ENCODE assay signal across 12 mouse cellular contexts in genomic region chr17:3336887-3337524, GRCm38 (mm10). TPM values are rescaled to one million over a fixed set of nuclear protein-coding genes. Genes with fewer than 3 reads are reported as not detected.
DNase-seq lines count a peak whose midpoint lies in the region; ATAC-seq and TF ChIP-seq lines count a peak whose summit lies in the region.
"Had no signal": no experiment of that assay in that cellular context is flagged by ENCODE, and none has a peak within 500 bp of the region (broad histone marks: within the 10 kb centered on the region; RNA-seq: fewer than 3 reads in every experiment).

No protein-coding gene starts in this region.

- H3K4me3 ChIP-seq in hindbrain, embryonic 15.5 days, result no peak overlapping the region
- no peak overlapping the region for H3K4me3 ChIP-seq in hindbrain, embryonic 11.5 days (ENCODE audit: low read depth, low read length)
- H3K4me3 ChIP-seq in forebrain, postnatal 0 days (ENCODE audit: low read depth, low read length), result no peak overlapping the region
- H3K4me3 ChIP-seq in liver, embryonic 12.5 days, result no peak overlapping the region
- H3K4me3 ChIP-seq: intestine, embryonic 15.5 days had no signal

- no peak for DNase-seq in hindbrain, embryonic 11.5 days (ENCODE audit: low spot score)
- DNase-seq in right cerebral cortex, postnatal 10 days (ENCODE audit: low spot score in 2 of 2), result peak; percentile 48 to 52
- DNase-seq in right cerebral cortex, postnatal 25 days, result no peak
- DNase-seq in forebrain, postnatal 0 days, result peak; percentile 70
- DNase-seq in ovary, postnatal 10 days (ENCODE audit: low spot score), result no peak
- DNase-seq: embryo, embryonic 11 days; lung, adult 18-20 months; thymus, adult 18-20 months had no signal

- WGBS in hindbrain, embryonic 15.5 days, result 60% methylated on average over 7 of the region's 7 CpGs
- 87% methylated on average over 7 of the region's 7 CpGs for WGBS in hindbrain, embryonic 11.5 days
- 49% methylated on average over 7 of the region's 7 CpGs for whole genome bisulfite sequencing in forebrain, postnatal 0 days
- 76% methylated on average over 7 of the region's 7 CpGs for WGBS in liver, embryonic 12.5 days (ENCODE audit: insufficient replicate concordance)

- H3K4me2 ChIP-seq in hindbrain, embryonic 15.5 days, result no peak overlapping the region
- H3K4me2 ChIP-seq in hindbrain, embryonic 11.5 days (replicated peaks; ENCODE audit: low read depth, low read length), result no peak overlapping the region
- H3K4me2 ChIP-seq in forebrain, postnatal 0 days (ENCODE audit: low read depth), result no peak overlapping the region
- no peak overlapping the region for H3K4me2 ChIP-seq in liver, embryonic 12.5 days
- H3K4me2 ChIP-seq: intestine, embryonic 15.5 days had no signal

- TF ChIP-seq CTCF in forebrain, postnatal 0 days (IDR thresholded peaks at IDR 0.05; ENCODE audit: low read depth), result no peak

- no peaks in the 10 kb centered on the region for H3K36me3 ChIP-seq in hindbrain, embryonic 15.5 days
- H3K36me3 ChIP-seq in hindbrain, embryonic 11.5 days (ENCODE audit: control insufficient read depth, insufficient read depth, low read length), result no peaks in the 10 kb centered on the region
- H3K36me3 ChIP-seq in forebrain, postnatal 0 days (ENCODE audit: insufficient read depth), result no peaks in the 10 kb centered on the region
- H3K36me3 ChIP-seq in liver, embryonic 12.5 days, result no peaks in the 10 kb centered on the region
- H3K36me3 ChIP-seq: intestine, embryonic 15.5 days had no signal

- no peak overlapping the region for H3K9ac ChIP-seq in hindbrain, embryonic 15.5 days
- no peak overlapping the region for H3K9ac ChIP-seq in hindbrain, embryonic 11.5 days (ENCODE audit: low read depth, low read length)
- H3K9ac ChIP-seq in forebrain, postnatal 0 days, result no peak overlapping the region
- no peak overlapping the region for H3K9ac ChIP-seq in liver, embryonic 12.5 days
- H3K9ac ChIP-seq: intestine, embryonic 15.5 days had no signal

- H3K27me3 ChIP-seq in hindbrain, embryonic 15.5 days, result no peaks in the 10 kb centered on the region
- no peaks in the 10 kb centered on the region for H3K27me3 ChIP-seq in hindbrain, embryonic 11.5 days (ENCODE audit: control insufficient read depth, insufficient read depth, low read length)
- H3K27me3 ChIP-seq in forebrain, postnatal 0 days (ENCODE audit: insufficient read depth, low read length), result no peaks in the 10 kb centered on the region
- no peaks in the 10 kb centered on the region for H3K27me3 ChIP-seq in liver, embryonic 12.5 days (replicated peaks)
- H3K27me3 ChIP-seq: intestine, embryonic 15.5 days had no signal

- peak overlapping the region; percentile 44 for H3K27ac ChIP-seq in hindbrain, embryonic 15.5 days (replicated peaks)
- H3K27ac ChIP-seq in hindbrain, embryonic 11.5 days (ENCODE audit: low read depth, low read length), result no peak overlapping the region
- H3K27ac ChIP-seq in forebrain, postnatal 0 days (ENCODE audit: low read depth, low read length), result peak overlapping the region; percentile 67; the same call in 1 of the 2 replicates
- H3K27ac ChIP-seq in liver, embryonic 12.5 days, result no peak overlapping the region
- H3K27ac ChIP-seq: intestine, embryonic 15.5 days; macrophage had no signal

- peak; percentile 71 for ATAC-seq in hindbrain, embryonic 15.5 days (ENCODE audit: low FRiP score, low read depth)
- no peak for ATAC-seq in hindbrain, embryonic 11.5 days (ENCODE audit: low FRiP score)
- peak; percentile 72 for ATAC-seq in forebrain, postnatal 0 days
- ATAC-seq in liver, embryonic 12.5 days, result no peak
- ATAC-seq: intestine, embryonic 15.5 days had no signal

- no peaks in the 10 kb centered on the region for H3K9me3 ChIP-seq in hindbrain, embryonic 15.5 days
- H3K9me3 ChIP-seq in hindbrain, embryonic 11.5 days (ENCODE audit: control insufficient read depth, low read length), result no peaks in the 10 kb centered on the region
- no peaks in the 10 kb centered on the region for H3K9me3 ChIP-seq in forebrain, postnatal 0 days (ENCODE audit: low read length)
- H3K9me3 ChIP-seq in liver, embryonic 12.5 days (replicated peaks), result no peaks in the 10 kb centered on the region
- H3K9me3 ChIP-seq: intestine, embryonic 15.5 days had no signal

- peaks cover 12% of the 10 kb centered on the region for H3K4me1 ChIP-seq in hindbrain, embryonic 15.5 days (replicated peaks)
- H3K4me1 ChIP-seq in hindbrain, embryonic 11.5 days (replicated peaks; ENCODE audit: control insufficient read depth, insufficient read depth, low read length), result 0 out of 2 replicates have a peak, but pooled peaks cover 3% of the 10 kb centered on the region
- H3K4me1 ChIP-seq in forebrain, postnatal 0 days (ENCODE audit: insufficient read depth), result peaks cover 8% of the 10 kb centered on the region
- H3K4me1 ChIP-seq in liver, embryonic 12.5 days, result no peaks in the 10 kb centered on the region

RNA-seq across cellular contexts. Expression of gene Tiam2, which starts 10.6 kb away (rescaled TPM):
- polyA plus RNA-seq in hindbrain, embryonic 15.5 days (2015; fragmentation: Nextera tagmentation; extraction: Ambion mirVana), result 3.9 and 7.3 TPM in 2 replicates
- polyA plus RNA-seq in hindbrain, embryonic 11.5 days (2014; fragmentation: Nextera tagmentation; extraction: Ambion mirVana), result 5.3 and 5.5 TPM in 2 replicates
- total RNA-seq in forebrain, postnatal 0 days (2014; rRNA removed), result 71.5 and 96.0 TPM in 2 replicates
- 26.3 and 26.4 TPM in 2 replicates for polyA plus RNA-seq in forebrain, postnatal 0 days (2015; fragmentation: Nextera tagmentation; extraction: Ambion mirVana)
- polyA plus RNA-seq in liver, embryonic 12.5 days (2016; fragmentation: Nextera tagmentation; extraction: Ambion mirVana), result 1.3 and 1.6 TPM in 2 replicates

Comparison
In these comparisons a context has a peak if more than half of its experiments do, and no peak if none do; other contexts are left out.
1. ATAC-seq: peak in hindbrain, embryonic 15.5 days (single experiment) and forebrain, postnatal 0 days (single experiment); none in hindbrain, embryonic 11.5 days (single experiment) and liver, embryonic 12.5 days (single experiment).
2. H3K27ac ChIP-seq: peak in hindbrain, embryonic 15.5 days (single experiment) and forebrain, postnatal 0 days (single experiment); none in hindbrain, embryonic 11.5 days (single experiment) and liver, embryonic 12.5 days (single experiment).
3. DNase-seq: peak in right cerebral cortex, postnatal 10 days (2 of 2) and forebrain, postnatal 0 days (single experiment); none in hindbrain, embryonic 11.5 days (single experiment), right cerebral cortex, postnatal 25 days (single experiment) and ovary, postnatal 10 days (single experiment).